Mouse (Mus musculus): Measurements from ENCODE around the gene Spdl1. TPM values are rescaled to one million over a fixed set of nuclear protein-coding genes. Genes with fewer than 3 reads are reported as not detected.

The Spdl1 gene
- total and polyA plus RNA-seq, 2 experiments from 2014 or later = 2.4 to 3.9 TPM

DNA sequence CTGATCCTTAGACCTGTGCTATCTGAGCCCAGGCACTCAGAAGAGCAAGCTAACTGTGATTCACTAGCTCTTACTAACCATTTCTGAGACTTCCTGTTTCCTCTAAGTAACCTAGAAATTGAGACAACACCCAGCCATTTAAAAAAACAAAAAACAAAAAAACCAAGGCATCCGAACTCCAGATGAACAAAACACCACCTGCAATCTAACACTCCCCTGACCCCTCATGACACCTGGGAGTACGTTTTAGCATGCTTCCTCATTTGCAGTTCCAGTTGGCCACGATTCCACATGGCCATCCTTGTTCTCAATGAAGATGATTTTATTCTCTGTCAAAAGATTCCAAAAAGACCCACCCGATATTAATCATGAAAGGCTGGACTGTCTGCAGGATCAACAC lies 62.8 kb downstream of the Spdl1 start:
- Histone ChIP-seq H3K27me3 (ENCODE audit: control insufficient read depth, insufficient read depth, low read length) (no peaks in the 10 kb centered on the region), H3K9me3 (replicated peaks; ENCODE audit: control insufficient read depth, low read length) (no peaks in the 10 kb centered on the region), H3K4me2 (ENCODE audit: low read depth, low read length) (peak overlapping the region; percentile 28; the same call in 1 of the 2 replicates), H3K27ac (ENCODE audit: low read depth) (peak overlapping the region; percentile 3; the same call in 1 of the 2 replicates), H3K4me1 (ENCODE audit: control insufficient read depth, insufficient read depth) (peaks cover 6% of the 10 kb centered on the region; the same call in 1 of the 2 replicates), H3K36me3 (replicated peaks; ENCODE audit: control insufficient read depth, insufficient read depth, low read length) (no peaks in the 10 kb centered on the region), H3K4me3 (ENCODE audit: low read depth, low read length) (no peak overlapping the region), H3K9ac (replicated peaks; ENCODE audit: low read depth, low read length) (no peak overlapping the region)
- ATAC-seq (ENCODE audit: insufficient read depth, low read depth) = no peak
- TF ChIP-seq CTCF (IDR thresholded peaks at IDR 0.05; ENCODE audit: low read depth) = no peak
- TF ChIP-seq EP300 (IDR thresholded peaks at IDR 0.05; ENCODE audit: low read depth) = no peak
- WGBS = 65% methylated on average over 4 of the region's 4 CpGs
- DNase-seq (ENCODE audit: low spot score) = no peak

DNA sequence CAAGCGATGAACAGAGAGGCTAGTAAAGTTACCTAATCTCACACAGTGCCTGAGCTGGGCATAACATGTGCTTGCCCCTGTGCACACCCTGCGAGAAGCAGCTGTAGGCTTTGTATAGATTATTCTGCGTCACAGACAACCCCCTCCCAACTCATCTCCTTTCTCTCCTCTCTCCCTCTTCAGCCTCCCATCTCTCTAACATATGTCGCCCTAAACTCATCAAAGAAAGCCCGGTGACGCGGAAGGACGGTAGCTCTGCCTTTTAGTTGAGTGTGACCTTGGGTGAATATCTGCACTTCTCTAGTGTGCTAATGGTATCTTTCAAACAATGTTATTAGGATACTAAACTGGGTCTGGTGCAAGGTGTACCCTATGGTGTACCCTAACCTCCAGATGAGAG lies 63.5 kb downstream of the Spdl1 start:
- DNase-seq (ENCODE audit: low spot score) = no peak
- TF ChIP-seq EP300 (IDR thresholded peaks at IDR 0.05; ENCODE audit: low read depth) (no peak), CTCF (IDR thresholded peaks at IDR 0.05; ENCODE audit: low read depth) (no peak)
- Histone ChIP-seq H3K36me3 (replicated peaks; ENCODE audit: control insufficient read depth, insufficient read depth, low read length) (no peaks in the 10 kb centered on the region), H3K27me3 (ENCODE audit: control insufficient read depth, insufficient read depth, low read length) (no peaks in the 10 kb centered on the region), H3K27ac (ENCODE audit: low read depth) (no peak overlapping the region), H3K4me2 (ENCODE audit: low read depth, low read length) (no peak overlapping the region), H3K4me1 (ENCODE audit: control insufficient read depth, insufficient read depth) (peaks cover 6% of the 10 kb centered on the region; the same call in 1 of the 2 replicates), H3K4me3 (ENCODE audit: low read depth, low read length) (no peak overlapping the region), H3K9me3 (replicated peaks; ENCODE audit: control insufficient read depth, low read length) (no peaks in the 10 kb centered on the region), H3K9ac (replicated peaks; ENCODE audit: low read depth, low read length) (no peak overlapping the region)
- 90% methylated on average over 8 of the region's 8 CpGs for WGBS
- ATAC-seq (ENCODE audit: insufficient read depth, low read depth) = no peak

DNA sequence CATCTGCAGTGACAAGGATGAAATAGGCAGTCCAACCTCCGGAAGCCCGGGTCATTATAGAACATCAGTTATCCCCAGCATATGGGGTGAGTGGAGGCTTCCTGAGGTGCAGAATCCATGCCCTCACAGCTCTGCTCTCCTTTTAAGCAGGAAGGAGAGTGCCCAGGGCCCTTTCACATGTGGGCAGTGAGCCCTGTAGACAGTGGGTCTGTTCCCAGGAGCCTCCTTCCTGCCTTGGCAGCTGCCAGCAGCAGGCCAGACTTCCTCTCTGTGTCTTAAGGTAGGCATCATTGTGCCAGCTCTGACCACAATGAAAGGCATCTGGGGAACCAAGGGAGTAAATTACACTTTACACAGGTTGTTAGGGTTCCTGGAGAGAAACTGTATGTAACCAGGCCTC lies 64.0 kb downstream of the Spdl1 start:
- H3K27ac ChIP-seq (ENCODE audit: low read depth) = no peak overlapping the region
- H3K4me2 ChIP-seq (ENCODE audit: low read depth, low read length) = no peak overlapping the region
- no peak for TF ChIP-seq CTCF (IDR thresholded peaks at IDR 0.05; ENCODE audit: low read depth)
- no peak for TF ChIP-seq EP300 (IDR thresholded peaks at IDR 0.05; ENCODE audit: low read depth)
- no peaks in the 10 kb centered on the region for H3K27me3 ChIP-seq (ENCODE audit: control insufficient read depth, insufficient read depth, low read length)
- DNase-seq (ENCODE audit: low spot score) = no peak
- ATAC-seq (ENCODE audit: insufficient read depth, low read depth) = no peak
- 81% methylated on average over 2 of the region's 2 CpGs for WGBS
- H3K4me1 ChIP-seq (ENCODE audit: control insufficient read depth, insufficient read depth) = peaks cover 6% of the 10 kb centered on the region; the same call in 1 of the 2 replicates
- H3K9ac ChIP-seq (replicated peaks; ENCODE audit: low read depth, low read length) = no peak overlapping the region
- no peak overlapping the region for H3K4me3 ChIP-seq (ENCODE audit: low read depth, low read length)
- H3K36me3 ChIP-seq (replicated peaks; ENCODE audit: control insufficient read depth, insufficient read depth, low read length) = no peaks in the 10 kb centered on the region
- H3K9me3 ChIP-seq (replicated peaks; ENCODE audit: control insufficient read depth, low read length) = no peaks in the 10 kb centered on the region

DNA sequence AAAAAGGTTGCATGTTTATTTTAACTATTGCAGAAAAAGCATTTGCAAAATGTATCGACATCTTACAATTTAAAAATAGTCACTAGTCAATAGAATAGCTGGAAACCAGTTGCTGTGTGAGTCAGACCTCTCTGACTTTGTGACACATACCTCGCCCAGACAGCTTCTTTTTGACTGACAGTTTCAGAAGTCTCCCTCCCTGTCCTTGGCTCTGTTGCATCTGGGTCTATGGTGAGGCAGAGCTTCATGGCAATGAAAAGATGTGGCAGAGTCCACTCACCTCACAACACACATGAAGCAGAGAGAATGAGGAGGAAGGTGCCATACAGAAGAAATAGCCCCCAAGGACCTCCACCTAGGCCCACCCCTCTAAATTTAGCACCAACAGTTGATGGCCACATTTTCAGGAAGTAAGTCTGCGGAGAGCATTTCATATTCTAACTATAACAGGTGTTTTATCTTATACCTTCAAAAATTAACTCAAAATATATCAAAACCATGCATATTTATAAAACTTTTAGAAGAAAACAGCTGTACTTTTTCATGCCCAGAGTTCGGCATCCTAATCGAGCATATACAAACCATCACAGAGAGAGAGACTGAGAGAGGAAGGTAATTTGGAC lies 69.6 kb downstream of the Spdl1 start:
- no peak for DNase-seq (ENCODE audit: low spot score)
- 69% methylated on average over 5 of the region's 5 CpGs for WGBS
- Histone ChIP-seq H3K4me2 (ENCODE audit: low read depth, low read length) (no peak overlapping the region), H3K4me1 (ENCODE audit: control insufficient read depth, insufficient read depth) (no peaks in the 10 kb centered on the region), H3K4me3 (ENCODE audit: low read depth, low read length) (no peak overlapping the region), H3K9me3 (replicated peaks; ENCODE audit: control insufficient read depth, low read length) (no peaks in the 10 kb centered on the region), H3K36me3 (replicated peaks; ENCODE audit: control insufficient read depth, insufficient read depth, low read length) (no peaks in the 10 kb centered on the region), H3K27me3 (ENCODE audit: control insufficient read depth, insufficient read depth, low read length) (no peaks in the 10 kb centered on the region), H3K9ac (replicated peaks; ENCODE audit: low read depth, low read length) (no peak overlapping the region), H3K27ac (ENCODE audit: low read depth) (no peak overlapping the region)
- ATAC-seq (ENCODE audit: insufficient read depth, low read depth) = no peak
- TF ChIP-seq EP300 (IDR thresholded peaks at IDR 0.05; ENCODE audit: low read depth) = no peak
- no peak for TF ChIP-seq CTCF (IDR thresholded peaks at IDR 0.05; ENCODE audit: low read depth)

DNA sequence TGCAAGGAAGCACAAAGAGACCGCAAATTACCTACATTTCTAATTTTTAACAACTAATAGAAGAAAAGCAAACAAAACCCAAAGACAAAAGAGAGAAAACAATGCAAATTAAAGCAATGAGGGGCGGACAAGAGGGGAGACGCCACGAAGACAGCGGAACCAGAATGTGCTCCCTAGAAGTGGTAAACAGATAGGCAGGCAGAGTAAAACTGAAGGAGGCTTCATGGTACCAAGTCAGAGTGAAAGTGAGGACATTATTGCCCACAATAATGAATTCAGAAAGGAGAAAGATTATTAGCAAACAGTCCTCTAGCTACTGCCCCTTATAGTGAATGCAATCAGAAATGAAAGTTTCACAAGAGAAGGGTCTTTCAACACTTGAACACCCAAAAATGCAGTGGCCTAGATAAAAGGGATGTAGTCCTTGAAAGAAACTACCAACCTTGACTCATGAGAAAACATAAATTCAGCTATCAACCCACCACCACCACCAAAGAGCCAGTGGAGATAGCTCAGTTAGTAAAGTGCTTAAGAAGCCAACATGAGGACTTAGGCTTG lies 70.8 kb downstream of the Spdl1 start:
- H3K9ac ChIP-seq (replicated peaks; ENCODE audit: low read depth, low read length) = no peak overlapping the region
- no peaks in the 10 kb centered on the region for H3K9me3 ChIP-seq (replicated peaks; ENCODE audit: control insufficient read depth, low read length)
- no peak overlapping the region for H3K4me3 ChIP-seq (ENCODE audit: low read depth, low read length)
- no peak overlapping the region for H3K4me2 ChIP-seq (ENCODE audit: low read depth, low read length)
- TF ChIP-seq EP300 (IDR thresholded peaks at IDR 0.05; ENCODE audit: low read depth) = no peak
- no peak for TF ChIP-seq CTCF (IDR thresholded peaks at IDR 0.05; ENCODE audit: low read depth)
- 89% methylated on average over 5 of the region's 5 CpGs for WGBS
- no peak overlapping the region for H3K27ac ChIP-seq (ENCODE audit: low read depth)
- no peaks in the 10 kb centered on the region for H3K36me3 ChIP-seq (replicated peaks; ENCODE audit: control insufficient read depth, insufficient read depth, low read length)
- ATAC-seq (ENCODE audit: insufficient read depth, low read depth) (no peak), DNase-seq (ENCODE audit: low spot score) (no peak)
- H3K27me3 ChIP-seq (ENCODE audit: control insufficient read depth, insufficient read depth, low read length) = no peaks in the 10 kb centered on the region
- H3K4me1 ChIP-seq (ENCODE audit: control insufficient read depth, insufficient read depth) = no peaks in the 10 kb centered on the region

DNA sequence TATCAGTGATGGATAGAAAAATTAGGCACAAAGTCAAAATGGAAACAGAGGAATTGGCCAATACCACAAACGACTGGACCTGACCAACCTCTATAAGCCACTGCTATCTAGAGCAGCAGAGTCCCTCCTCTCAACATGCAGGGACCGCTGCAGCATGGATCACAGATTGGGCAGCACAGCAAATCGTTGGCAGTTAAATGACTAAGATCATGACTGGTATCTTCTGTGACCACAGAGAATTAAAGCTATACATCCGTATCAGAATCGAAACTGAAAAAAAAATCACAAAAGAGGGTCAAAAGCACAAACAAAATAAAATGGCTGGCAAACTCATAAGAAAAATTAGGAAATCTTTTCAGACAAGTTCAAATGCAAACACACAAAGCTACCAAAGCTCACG lies 71.3 kb downstream of the Spdl1 start:
- H3K36me3 ChIP-seq (replicated peaks; ENCODE audit: control insufficient read depth, insufficient read depth, low read length) = no peaks in the 10 kb centered on the region
- WGBS = 68% methylated on average over 6 of the region's 6 CpGs

More for the DNA sequence above, 71.3 kb downstream of the Spdl1 start:
- no peaks in the 10 kb centered on the region for H3K4me1 ChIP-seq (ENCODE audit: control insufficient read depth, insufficient read depth)
- ATAC-seq (ENCODE audit: insufficient read depth, low read depth) = no peak
- H3K9me3 ChIP-seq (replicated peaks; ENCODE audit: control insufficient read depth, low read length) = no peaks in the 10 kb centered on the region
- no peak for TF ChIP-seq CTCF (IDR thresholded peaks at IDR 0.05; ENCODE audit: low read depth)
- TF ChIP-seq EP300 (IDR thresholded peaks at IDR 0.05; ENCODE audit: low read depth) = no peak
- H3K27ac ChIP-seq (ENCODE audit: low read depth) = no peak overlapping the region
- no peak overlapping the region for H3K4me3 ChIP-seq (ENCODE audit: low read depth, low read length)
- H3K27me3 ChIP-seq (ENCODE audit: control insufficient read depth, insufficient read depth, low read length) = no peaks in the 10 kb centered on the region
- no peak for DNase-seq (ENCODE audit: low spot score)
- no peak overlapping the region for H3K4me2 ChIP-seq (ENCODE audit: low read depth, low read length)
- no peak overlapping the region for H3K9ac ChIP-seq (replicated peaks; ENCODE audit: low read depth, low read length)

Data from heart, postnatal 0 days (tissue).